Mouse (Mus musculus) spleen, embryonic (tissue): ENCODE measurements around the gene Olfr868.

Experiments
- CTCF ChIA-PET: fragments of 350-600 bp; sonication (Branson Sonifier 250); formaldehyde crosslinking; loops from one replicate; lab custom pipeline; 2022; lab: Charles Lee

The Olfr868 gene

GRCm38 (mm10) chr9:20098326-20098725 is at the start of gene Olfr868:
Gene Olfr868, plus strand, starts transcription at chr9:20098626.
- CTCF ChIA-PET, result no interaction called here

GRCm38 (mm10) chr9:20057462-20057861 is 41.0 kb upstream of the Olfr868 start, which contains the start of gene Olfr867:
Gene Olfr867, minus strand, starts transcription at chr9:20057562.
- CTCF ChIA-PET, result no interaction called here

- CTCF ChIA-PET, result no interaction called here
These were observed 28.2 kb upstream of the Olfr868 start for GRCm38 (mm10) chr9:20070236-20070635.

GRCm38 (mm10) chr9:20071291-20071690 is 27.1 kb upstream of the Olfr868 start:
- CTCF ChIA-PET, result no interaction called here

- CTCF ChIA-PET, result no interaction called here
These were observed 24.8 kb upstream of the Olfr868 start for GRCm38 (mm10) chr9:20073523-20074177.

- CTCF ChIA-PET, result no interaction called here
These were observed 30.3 kb downstream of the Olfr868 start, which contains the start of gene Olfr869 for GRCm38 (mm10) chr9:20128709-20129108. Gene Olfr869, plus strand, starts transcription at chr9:20129009.

GRCm38 (mm10) chr9:20149706-20150105 is 51.3 kb downstream of the Olfr868 start:
- CTCF ChIA-PET, result no interaction called here
